Mouse (Mus musculus) heart, postnatal 0 days (tissue): Measurements from ENCODE around the gene Sp9.

Source experiments
- CTCF ChIP-seq: IDR thresholded peaks from 2 replicates; pipeline ENCODE4 v1.5.1; 2016; ENCODE audit warnings: antibody characterized with exemption, control low read depth, low read depth
- EP300 ChIP-seq: IDR thresholded peaks from 2 replicates; pipeline ENCODE4 v1.6.1; 2016; ENCODE audit warnings: antibody characterized with exemption, low read depth

GRCm38 (mm10) chr2:73304506-73304905, 32.8 kb downstream of the Sp9 start:
- TF ChIP-seq CTCF (no peak), EP300 (no peak)
